ENCODE assay signal across 8 mouse cellular contexts in the genomic region with DNA sequence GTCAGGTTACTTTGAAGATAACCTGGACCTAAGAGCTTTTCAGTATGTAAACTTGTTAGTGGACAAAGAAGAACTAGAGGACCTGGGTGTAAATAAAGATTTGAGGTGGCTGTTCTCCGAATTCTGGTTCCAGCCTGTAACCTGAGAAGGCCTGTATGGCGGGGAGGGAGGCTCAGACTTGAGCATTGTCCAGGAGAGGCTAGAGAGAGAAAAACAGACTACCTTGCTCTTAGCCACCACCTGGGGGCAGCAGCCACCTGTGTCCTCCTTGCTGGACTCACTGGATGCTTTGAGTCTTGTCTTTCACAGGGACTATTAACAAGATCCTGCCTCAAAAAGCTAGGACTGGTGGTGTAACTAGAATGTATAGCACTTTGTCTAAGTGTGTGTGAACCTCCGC. TPM values are rescaled to one million over a fixed set of nuclear protein-coding genes. Genes with fewer than 3 reads are reported as not detected.
DNase-seq lines count a peak whose midpoint lies in the region; ATAC-seq and TF ChIP-seq lines count a peak whose summit lies in the region.

No protein-coding gene starts in this region.

- CTCF ChIA-PET in Patski (lab: Charles Lee) = interaction anchor here (0.7 to 5.7 kb wide), 21 partner anchors 10 to 139 kb away, joined by 3 to 40 read pairs (median 4); a partner anchor contains a TSS

- peaks cover 24% of the 10 kb centered on the region for H3K4me1 ChIP-seq in embryonic fibroblast, embryonic 13.5 days (ENCODE audit: control insufficient read depth, insufficient read depth, low read length)
- H3K4me1 ChIP-seq in hindbrain, embryonic 13.5 days (replicated peaks) = peaks cover 12% of the 10 kb centered on the region
- H3K4me1 ChIP-seq in liver, embryonic 16.5 days (ENCODE audit: control insufficient read depth, low read depth, low read length) = peaks cover 2% of the 10 kb centered on the region; the same call in 1 of the 2 replicates
- H3K4me1 ChIP-seq in neural tube, embryonic 15.5 days = 0 out of 2 replicates have a peak, but pooled peaks cover 6% of the 10 kb centered on the region

- H3K4me2 ChIP-seq in hindbrain, embryonic 13.5 days = no peak overlapping the region
- H3K4me2 ChIP-seq in liver, embryonic 16.5 days (ENCODE audit: low read depth, low read length) = no peak overlapping the region
- H3K4me2 ChIP-seq in neural tube, embryonic 15.5 days = no peak overlapping the region

- TF ChIP-seq POLR2A in embryonic fibroblast, embryonic 13.5 days (IDR thresholded peaks at IDR 0.05; ENCODE audit: low read depth, low read length) = no peak

- peak overlapping the region; percentile 36 for H3K27ac ChIP-seq in embryonic fibroblast, embryonic 13.5 days (ENCODE audit: insufficient read depth, low read length)
- no peak overlapping the region for H3K27ac ChIP-seq in hindbrain, embryonic 13.5 days
- H3K27ac ChIP-seq in liver, embryonic 16.5 days (ENCODE audit: low read length) = no peak overlapping the region
- no peak overlapping the region for H3K27ac ChIP-seq in neural tube, embryonic 15.5 days (replicated peaks)

- in situ Hi-C loops in Patski (cut with MboI; ENCODE audit: low pct_unique_long_range_greater_than_20kb) = no loop called here

- TF ChIP-seq CTCF in Patski (IDR thresholded peaks at IDR 0.05) = peak; percentile 89
- TF ChIP-seq CTCF in embryonic fibroblast, embryonic 13.5 days (IDR thresholded peaks at IDR 0.05; ENCODE audit: borderline replicate concordance, insufficient read depth, low read length) = peak; percentile 69; the same call in 1 of the 2 replicates

- DNase-seq in gastrocnemius, adult 18-20 months (ENCODE audit: low spot score) = peak; percentile 75
- no peak for DNase-seq in gastrocnemius, postnatal 36 days
- DNase-seq in Patski (ENCODE audit: low read depth, low spot score) = no peak
- DNase-seq in ovary, postnatal 14 days (ENCODE audit: low spot score) = no peak

- ATAC-seq in Patski = peak; percentile 76
- peak; percentile 74 for ATAC-seq in hindbrain, embryonic 13.5 days (ENCODE audit: low FRiP score)
- ATAC-seq in liver, embryonic 16.5 days (ENCODE audit: low read depth) = peak; percentile 71
- ATAC-seq in neural tube, embryonic 15.5 days (ENCODE audit: low FRiP score) = peak; percentile 65; the same call in 1 of the 2 replicates

- peaks cover 93% of the 10 kb centered on the region for H3K36me3 ChIP-seq in hindbrain, embryonic 13.5 days
- H3K36me3 ChIP-seq in liver, embryonic 16.5 days (ENCODE audit: control insufficient read depth, insufficient read depth) = peaks cover 57% of the 10 kb centered on the region
- H3K36me3 ChIP-seq in neural tube, embryonic 15.5 days = peaks cover 86% of the 10 kb centered on the region

- no peaks in the 10 kb centered on the region for H3K27me3 ChIP-seq in Patski
- no peaks in the 10 kb centered on the region for H3K27me3 ChIP-seq in hindbrain, embryonic 13.5 days
- no peaks in the 10 kb centered on the region for H3K27me3 ChIP-seq in liver, embryonic 16.5 days (ENCODE audit: control insufficient read depth, insufficient read depth, low read depth, low read length)
- H3K27me3 ChIP-seq in neural tube, embryonic 15.5 days (replicated peaks) = no peaks in the 10 kb centered on the region

- no peak overlapping the region for H3K9ac ChIP-seq in hindbrain, embryonic 13.5 days
- H3K9ac ChIP-seq in liver, embryonic 16.5 days (ENCODE audit: low read depth, low read length) = no peak overlapping the region
- no peak overlapping the region for H3K9ac ChIP-seq in neural tube, embryonic 15.5 days (replicated peaks)

- WGBS in hindbrain, embryonic 13.5 days = 60% methylated on average over 3 of the region's 3 CpGs
- 70% methylated on average over 3 of the region's 3 CpGs for WGBS in liver, embryonic 16.5 days (ENCODE audit: insufficient replicate concordance)
- 55% methylated on average over 3 of the region's 3 CpGs for WGBS in neural tube, embryonic 15.5 days

- H3K4me3 ChIP-seq in embryonic fibroblast, embryonic 13.5 days (ENCODE audit: insufficient read depth, low read length) = no peak overlapping the region
- H3K4me3 ChIP-seq in hindbrain, embryonic 13.5 days = no peak overlapping the region
- H3K4me3 ChIP-seq in liver, embryonic 16.5 days (ENCODE audit: low read depth, low read length) = no peak overlapping the region
- no peak overlapping the region for H3K4me3 ChIP-seq in neural tube, embryonic 15.5 days (replicated peaks)

- no peaks in the 10 kb centered on the region for H3K9me3 ChIP-seq in hindbrain, embryonic 13.5 days
- H3K9me3 ChIP-seq in liver, embryonic 16.5 days (replicated peaks; ENCODE audit: control insufficient read depth, low read length) = no peaks in the 10 kb centered on the region
- no peaks in the 10 kb centered on the region for H3K9me3 ChIP-seq in neural tube, embryonic 15.5 days (replicated peaks)

- intact Hi-C loops in gastrocnemius, postnatal 36 days (cut with DNase I) = no loop called here

- POLR2A ChIA-PET in Patski (lab: Charles Lee) = interaction anchor here (1.6 to 4.3 kb wide), 3 partner anchors 15 to 129 kb away, joined by 4 to 19 read pairs (median 9); a partner anchor contains a TSS

RNA-seq across cellular contexts. Expression of a gene that starts 9.7 kb away (rescaled TPM):
- 100 to 1,000 TPM; 452 to 469 TPM for total RNA-seq in gastrocnemius, adult 18-20 months (2021)
- total RNA-seq in gastrocnemius, postnatal 36 days (2021) = 100 to 1,000 TPM; 441 to 447 TPM
- polyA plus RNA-seq in Patski (2021) = 419 TPM
- 882 and 905 TPM in 2 replicates for polyA plus RNA-seq in embryonic fibroblast, embryonic 13.5 days (2011; ENCODE audit: insufficient read length, low read depth, missing spikeins)
- polyA plus RNA-seq in hindbrain, embryonic 13.5 days (2015; fragmentation: Nextera tagmentation; extraction: Ambion mirVana) = 344 and 348 TPM in 2 replicates
- polyA plus RNA-seq in liver, embryonic 16.5 days (2015; fragmentation: Nextera tagmentation; extraction: Ambion mirVana) = 153 and 172 TPM in 2 replicates
- 291 and 348 TPM in 2 replicates for polyA plus RNA-seq in neural tube, embryonic 15.5 days (2015; fragmentation: Nextera tagmentation; extraction: Ambion mirVana)

RNA-seq across cellular contexts. Expression of a gene that starts 12.5 kb away (rescaled TPM):
- 100 to 1,000 TPM; 199 to 202 TPM for total RNA-seq in gastrocnemius, adult 18-20 months (2021)
- 100 to 1,000 TPM; 171 to 208 TPM for total RNA-seq in gastrocnemius, postnatal 36 days (2021)
- 57.7 TPM for polyA plus RNA-seq in Patski (2021)
- 559 and 687 TPM in 2 replicates for polyA plus RNA-seq in embryonic fibroblast, embryonic 13.5 days (2011; ENCODE audit: insufficient read length, low read depth, missing spikeins)
- polyA plus RNA-seq in hindbrain, embryonic 13.5 days (2015; fragmentation: Nextera tagmentation; extraction: Ambion mirVana) = 5.7 and 6.4 TPM in 2 replicates
- 3.1 TPM in 2 replicates for polyA plus RNA-seq in liver, embryonic 16.5 days (2015; fragmentation: Nextera tagmentation; extraction: Ambion mirVana)
- polyA plus RNA-seq in neural tube, embryonic 15.5 days (2015; fragmentation: Nextera tagmentation; extraction: Ambion mirVana) = 4.4 and 8.0 TPM in 2 replicates

RNA-seq across cellular contexts. Expression of a gene that starts 22.9 kb away (rescaled TPM):
- total RNA-seq in gastrocnemius, adult 18-20 months (2021) = 1 to 10 TPM; 7.6 to 8.2 TPM
- total RNA-seq in gastrocnemius, postnatal 36 days (2021) = 1 to 10 TPM; 6.0 to 7.7 TPM
- 24.6 TPM for polyA plus RNA-seq in Patski (2021)
- polyA plus RNA-seq in embryonic fibroblast, embryonic 13.5 days (2011; ENCODE audit: insufficient read length, low read depth, missing spikeins) = 16.8 and 19.7 TPM in 2 replicates
- polyA plus RNA-seq in hindbrain, embryonic 13.5 days (2015; fragmentation: Nextera tagmentation; extraction: Ambion mirVana) = 29.4 and 31.1 TPM in 2 replicates
- polyA plus RNA-seq in liver, embryonic 16.5 days (2015; fragmentation: Nextera tagmentation; extraction: Ambion mirVana) = 12.6 and 12.9 TPM in 2 replicates
- polyA plus RNA-seq in neural tube, embryonic 15.5 days (2015; fragmentation: Nextera tagmentation; extraction: Ambion mirVana) = 25.4 and 26.0 TPM in 2 replicates

RNA-seq across cellular contexts. Expression of a gene that starts 34.9 kb away (rescaled TPM):
- 10 to 100 TPM; 21.6 to 24.2 TPM for total RNA-seq in gastrocnemius, adult 18-20 months (2021)
- total RNA-seq in gastrocnemius, postnatal 36 days (2021) = 10 to 100 TPM; 19.4 to 24.1 TPM
- 141 TPM for polyA plus RNA-seq in Patski (2021)
- 101 and 102 TPM in 2 replicates for polyA plus RNA-seq in embryonic fibroblast, embryonic 13.5 days (2011; ENCODE audit: insufficient read length, low read depth, missing spikeins)
- 133 and 137 TPM in 2 replicates for polyA plus RNA-seq in hindbrain, embryonic 13.5 days (2015; fragmentation: Nextera tagmentation; extraction: Ambion mirVana)
- 73.9 and 82.3 TPM in 2 replicates for polyA plus RNA-seq in liver, embryonic 16.5 days (2015; fragmentation: Nextera tagmentation; extraction: Ambion mirVana)
- 94.8 and 117 TPM in 2 replicates for polyA plus RNA-seq in neural tube, embryonic 15.5 days (2015; fragmentation: Nextera tagmentation; extraction: Ambion mirVana)

RNA-seq across cellular contexts. Expression of a gene that starts 47.2 kb away (rescaled TPM):
- 1 to 10 TPM; 3.1 to 4.5 TPM for total RNA-seq in gastrocnemius, adult 18-20 months (2021)
- 1 to 10 TPM; 5.1 to 7.3 TPM for total RNA-seq in gastrocnemius, postnatal 36 days (2021)
- polyA plus RNA-seq in Patski (2021) = 56.5 TPM
- polyA plus RNA-seq in embryonic fibroblast, embryonic 13.5 days (2011; ENCODE audit: insufficient read length, low read depth, missing spikeins) = 26.2 and 28.2 TPM in 2 replicates
- 9.4 and 11.3 TPM in 2 replicates for polyA plus RNA-seq in hindbrain, embryonic 13.5 days (2015; fragmentation: Nextera tagmentation; extraction: Ambion mirVana)
- 11.4 and 12.8 TPM in 2 replicates for polyA plus RNA-seq in liver, embryonic 16.5 days (2015; fragmentation: Nextera tagmentation; extraction: Ambion mirVana)
- polyA plus RNA-seq in neural tube, embryonic 15.5 days (2015; fragmentation: Nextera tagmentation; extraction: Ambion mirVana) = 13.9 and 17.1 TPM in 2 replicates
